24 mouse cellular contexts compared by ENCODE assay signal in genomic region chr8:21378215-21378614, GRCm38 (mm10). TPM values are rescaled to one million over a fixed set of nuclear protein-coding genes. Genes with fewer than 3 reads are reported as not detected.
"Had no signal": no experiment of that assay in that cellular context is flagged by ENCODE, and none has a peak within 500 bp of the region (broad histone marks: within the 10 kb centered on the region; RNA-seq: fewer than 3 reads in every experiment).

TSS of gene Defa2 (plus strand) at chr8:21378515.

RNA-seq across cellular contexts. Expression of gene Defa2, which starts in this region (rescaled TPM):
- polyA plus RNA-seq: heart, embryonic 10.5 days; heart, embryonic 11.5 days; heart, embryonic 12.5 days; heart, embryonic 13.5 days; heart, embryonic 14.5 days; heart, embryonic 15.5 days; heart, embryonic 16.5 days; heart, postnatal 0 days; hindbrain, embryonic 10.5 days; hindbrain, embryonic 11.5 days; hindbrain, embryonic 12.5 days; hindbrain, embryonic 13.5 days; hindbrain, embryonic 14.5 days; hindbrain, embryonic 15.5 days; hindbrain, embryonic 16.5 days; hindbrain, postnatal 0 days; inflammation-experienced regulatory T-cells, adult 6 months; intestine, embryonic 14.5 days; intestine, embryonic 15.5 days; kidney, adult 2 months; kidney, embryonic 14.5 days; kidney, embryonic 15.5 days; kidney, embryonic 16.5 days; kidney, postnatal 0 days had no signal
